Mouse (Mus musculus) T-helper 1 cell (primary cell): ENCODE results near the gene Tnnc2.

Experiments used
- in situ Hi-C: fragments of 300-600 bp; cut with MboI, MseI; formaldehyde crosslinking; loops from one replicate; pipeline ENCODE4 v1.15.1; 2025; ENCODE audit warnings: high pct_unique_total_duplicates

The Tnnc2 gene

GRCm38 (mm10) chr2:164773229-164773988 lies 6.4 kb downstream of the Tnnc2 start:
- in situ Hi-C loops = no loop called here

DNA sequence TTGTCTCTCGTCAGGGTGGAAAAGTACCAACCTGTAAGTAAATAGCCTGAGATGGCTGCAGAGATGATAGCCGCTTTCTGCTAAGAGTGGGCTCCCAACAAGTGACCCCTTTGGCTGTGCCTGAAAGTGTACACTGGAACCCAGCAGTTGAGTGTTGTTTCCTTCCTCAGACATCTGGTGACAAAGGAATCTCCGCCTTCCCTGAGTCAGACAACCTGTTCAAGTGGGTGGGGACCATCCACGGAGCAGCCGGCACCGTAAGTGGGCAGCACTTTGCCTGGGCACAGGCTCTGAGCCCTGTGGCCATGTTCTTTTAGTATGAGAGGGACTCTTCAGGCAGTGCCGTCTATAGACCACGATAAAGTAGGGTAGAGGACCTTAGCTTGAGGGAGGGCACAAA lies 8.6 kb downstream of the Tnnc2 start:
- in situ Hi-C loops = no loop called here

- in situ Hi-C loops = no loop called here
These were observed 9.5 kb downstream of the Tnnc2 start for GRCm38 (mm10) chr2:164770279-164770678.

DNA sequence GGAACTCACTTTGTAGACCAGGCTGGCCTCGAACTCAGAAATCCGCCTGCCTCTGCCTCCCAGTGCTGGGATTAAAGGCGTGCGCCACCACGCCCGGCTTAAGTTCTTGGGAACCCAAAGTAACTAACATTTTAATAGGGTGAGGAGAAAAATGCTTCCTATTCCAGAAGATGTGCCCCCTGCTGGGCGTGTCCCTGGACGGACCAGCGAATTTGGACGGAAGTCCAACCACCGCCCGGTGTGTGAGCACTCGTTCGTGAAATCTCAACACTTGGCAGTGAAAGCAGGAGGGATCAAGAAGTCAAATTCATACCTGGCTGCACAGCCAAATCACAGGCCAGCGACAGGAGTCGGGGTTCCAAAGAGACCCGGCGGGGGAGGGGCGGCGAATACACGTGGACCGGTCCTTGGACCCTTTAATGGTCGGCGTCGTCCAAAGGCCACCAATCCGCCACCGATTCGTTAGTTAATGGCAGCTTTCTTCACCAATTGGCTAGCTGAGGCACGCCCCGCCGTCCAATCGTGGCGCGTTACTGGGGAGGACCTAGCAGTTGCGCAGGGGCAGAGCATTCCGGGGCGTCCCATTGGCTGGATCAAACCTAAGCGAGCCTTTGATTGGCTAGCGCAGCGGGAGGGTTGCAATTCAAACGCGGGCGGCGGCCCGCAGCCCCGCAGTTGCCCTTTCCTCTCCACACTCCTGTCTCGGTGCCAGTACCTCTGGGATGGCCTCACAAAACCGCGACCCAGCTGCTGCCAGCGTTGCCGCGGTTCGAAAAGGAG lies 10.3 kb downstream of the Tnnc2 start, which contains the start of gene Ube2c:
Gene Ube2c, plus strand, starts transcription at position 641 of the 780 bp plus-strand sequence.
- in situ Hi-C loops = no loop called here

GRCm38 (mm10) chr2:164767812-164768540 lies 11.8 kb downstream of the Tnnc2 start:
- in situ Hi-C loops = no loop called here

DNA sequence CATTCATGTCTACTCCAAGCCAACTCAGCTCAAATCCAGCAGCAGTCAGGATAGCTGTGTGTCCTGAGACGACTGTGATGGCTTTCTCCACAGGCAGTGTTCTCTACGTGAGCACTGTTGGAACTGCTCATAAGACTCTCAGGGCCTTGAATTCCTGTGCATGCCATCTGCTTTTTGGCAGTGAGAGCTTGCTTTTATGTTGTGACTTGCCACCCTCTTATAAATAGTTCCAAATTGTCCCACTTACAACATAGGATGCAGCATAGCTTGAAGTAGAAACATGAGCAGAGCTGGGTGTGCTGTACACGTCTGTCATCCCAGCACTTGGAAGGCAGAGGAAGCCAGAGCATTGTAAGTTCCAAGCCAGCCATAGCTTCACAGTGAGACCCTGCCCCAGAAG lies 13.9 kb downstream of the Tnnc2 start:
- in situ Hi-C loops = no loop called here

- in situ Hi-C loops = no loop called here
These were observed 17.2 kb downstream of the Tnnc2 start for GRCm38 (mm10) chr2:164762593-164762992.

GRCm38 (mm10) chr2:164761971-164762370 lies 17.8 kb downstream of the Tnnc2 start:
- in situ Hi-C loops = no loop called here

DNA sequence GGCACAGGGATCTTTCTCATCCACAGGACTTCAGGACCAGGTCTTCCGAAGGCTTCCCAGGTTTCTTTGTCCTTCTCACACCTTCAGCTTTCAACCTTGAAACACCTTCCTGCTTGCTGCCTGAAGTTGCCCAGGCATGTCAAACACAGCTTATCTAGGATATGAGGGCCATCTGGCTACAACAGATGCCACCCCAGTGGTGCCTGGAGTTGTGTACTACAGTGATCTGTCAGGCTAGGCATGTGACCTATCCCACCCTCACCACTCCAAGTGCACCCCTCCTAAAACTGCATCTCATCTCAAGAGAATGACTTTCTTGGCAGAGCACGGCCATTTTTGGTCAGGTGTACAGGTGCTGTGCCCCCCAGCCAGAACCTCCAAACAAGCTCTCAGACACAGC lies 18.3 kb downstream of the Tnnc2 start:
- in situ Hi-C loops = no loop called here

DNA sequence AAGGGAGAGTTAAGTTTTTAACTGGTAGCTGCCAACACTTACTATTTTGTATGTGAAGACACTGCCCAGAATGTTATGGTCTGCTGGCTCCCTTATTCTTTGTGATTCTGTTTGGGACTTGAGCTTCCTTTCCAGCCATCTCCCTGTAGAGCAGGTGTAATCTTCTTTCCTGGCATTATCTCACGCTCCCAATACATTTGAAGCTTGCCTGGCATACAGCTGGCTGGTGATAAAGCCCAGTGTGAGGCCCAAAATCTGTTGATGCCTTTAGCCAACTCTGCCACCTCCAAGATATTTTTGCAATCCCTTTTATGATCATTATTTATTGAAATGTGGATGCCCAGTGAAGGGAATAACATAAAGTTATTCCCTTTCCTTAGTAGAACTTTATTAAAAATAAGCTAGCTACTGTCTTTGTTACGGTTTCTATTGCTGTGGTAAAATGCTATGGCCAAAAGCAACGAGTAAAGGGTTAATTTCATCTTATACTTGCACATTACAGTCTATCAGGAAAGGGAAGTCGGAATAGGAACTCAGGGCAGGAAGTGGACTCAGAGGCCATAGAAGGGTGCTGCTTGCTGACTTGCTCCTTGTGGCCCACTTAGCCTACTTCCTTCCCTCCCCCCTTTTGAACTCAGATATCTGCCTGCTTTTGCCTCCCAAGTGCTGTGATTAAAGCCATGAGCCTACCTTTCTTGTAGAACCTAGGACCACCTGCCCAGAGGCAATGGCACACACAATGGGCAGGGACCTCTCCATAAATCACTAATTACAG lies 19.5 kb downstream of the Tnnc2 start:
- in situ Hi-C loops = no loop called here

DNA sequence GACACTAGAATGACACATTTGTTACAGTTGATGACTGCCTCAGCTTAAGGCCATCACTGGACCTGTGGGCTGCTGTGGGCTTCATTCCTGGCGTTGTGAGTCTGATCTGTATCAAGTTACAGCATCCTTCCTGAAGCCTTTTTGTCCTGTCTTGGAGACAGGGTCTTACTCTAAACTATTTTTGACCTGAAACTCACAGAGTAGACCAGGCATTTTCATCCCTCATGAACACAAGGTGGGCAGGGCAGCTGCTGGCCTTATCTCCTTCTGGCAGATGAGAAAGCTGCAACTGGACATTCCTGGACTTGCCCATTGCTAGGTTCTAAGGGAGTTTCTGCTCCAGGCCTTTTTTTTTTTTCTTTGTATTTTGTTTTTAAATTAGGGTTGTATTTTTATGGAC lies 21.1 kb downstream of the Tnnc2 start:
- in situ Hi-C loops = no loop called here

- in situ Hi-C loops = no loop called here
These were observed 21.9 kb downstream of the Tnnc2 start for GRCm38 (mm10) chr2:164757841-164758240.

GRCm38 (mm10) chr2:164754800-164755199 lies 25.0 kb downstream of the Tnnc2 start:
- in situ Hi-C loops = no loop called here

DNA sequence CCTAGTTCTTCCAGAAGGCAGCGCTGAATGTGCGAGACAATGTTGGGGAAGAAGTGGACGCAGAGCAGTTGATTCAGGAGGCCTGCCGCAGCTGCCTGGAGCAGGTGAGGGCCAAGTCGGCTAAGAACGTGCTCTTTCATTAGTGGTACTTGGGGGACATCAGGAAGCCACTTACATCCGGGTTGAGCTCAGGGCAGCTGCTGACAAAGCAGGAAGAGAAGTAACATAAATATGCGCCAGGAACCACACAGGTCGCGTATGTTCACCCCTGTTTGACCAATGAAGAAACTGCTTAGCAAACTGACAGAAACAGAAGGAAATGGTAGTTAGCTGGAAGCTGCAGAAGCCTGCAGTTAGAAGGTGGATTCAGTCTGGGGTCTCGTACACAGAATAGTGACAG lies 25.7 kb downstream of the Tnnc2 start:
- in situ Hi-C loops = no loop called here

DNA sequence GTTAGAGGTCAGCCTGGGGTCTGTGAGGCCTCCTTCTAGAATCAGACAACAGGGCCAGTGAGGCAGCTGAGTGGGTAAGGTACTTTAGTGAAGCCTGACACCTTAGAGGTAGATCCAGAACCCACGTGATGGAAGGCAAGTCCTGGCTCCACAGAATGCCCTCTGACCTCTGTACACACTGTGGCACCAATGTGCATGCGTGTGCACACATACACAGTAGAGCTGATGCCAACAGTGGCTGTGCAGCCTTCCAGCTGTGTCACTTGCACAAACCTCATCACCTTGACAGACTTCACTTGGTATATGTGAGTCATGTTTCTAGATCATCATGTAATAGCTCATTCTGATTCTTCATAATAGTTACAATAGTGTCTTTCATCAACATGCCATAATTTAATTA lies 27.3 kb downstream of the Tnnc2 start:
- in situ Hi-C loops = no loop called here

- in situ Hi-C loops = no loop called here
These were observed 30.8 kb downstream of the Tnnc2 start for GRCm38 (mm10) chr2:164748991-164749390.

DNA sequence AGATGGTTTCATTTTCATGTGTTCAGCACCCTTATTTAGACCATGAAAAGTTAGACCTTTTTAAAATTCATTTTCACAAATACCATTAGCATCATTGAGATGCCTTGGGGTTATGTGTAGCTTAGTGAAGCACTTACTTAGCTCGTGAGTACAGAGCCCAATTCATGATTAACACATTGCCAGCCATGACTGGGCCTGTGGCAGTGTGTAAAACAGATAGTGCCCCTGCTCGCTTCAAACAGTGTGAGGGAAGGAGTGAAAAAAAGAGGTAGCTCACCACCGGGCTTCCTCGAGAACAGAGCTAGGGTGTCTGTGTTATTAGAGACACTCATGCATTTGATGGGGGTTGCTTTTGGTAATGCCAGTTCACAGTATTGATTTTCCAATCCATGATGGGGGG lies 31.6 kb downstream of the Tnnc2 start:
- in situ Hi-C loops = no loop called here

DNA sequence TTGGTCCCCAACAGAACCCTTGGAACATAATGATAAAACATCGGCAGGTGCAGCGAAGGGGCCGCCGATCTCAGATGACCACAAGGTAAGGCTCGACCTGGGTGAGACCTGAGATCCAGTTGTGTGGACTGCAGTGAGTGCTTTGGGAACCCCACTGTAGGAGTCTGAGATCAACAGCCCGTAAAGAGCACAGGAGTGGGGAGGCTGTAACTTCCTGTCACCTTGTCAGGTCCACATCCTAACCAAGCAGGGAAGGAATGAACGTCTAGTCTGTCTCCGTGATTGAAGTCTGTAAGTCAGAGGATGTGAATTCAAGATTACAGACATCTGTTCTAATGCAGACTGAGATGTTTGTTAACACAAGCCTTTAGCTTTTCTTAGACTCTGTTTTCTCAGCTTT lies 33.1 kb downstream of the Tnnc2 start:
- in situ Hi-C loops = no loop called here

DNA sequence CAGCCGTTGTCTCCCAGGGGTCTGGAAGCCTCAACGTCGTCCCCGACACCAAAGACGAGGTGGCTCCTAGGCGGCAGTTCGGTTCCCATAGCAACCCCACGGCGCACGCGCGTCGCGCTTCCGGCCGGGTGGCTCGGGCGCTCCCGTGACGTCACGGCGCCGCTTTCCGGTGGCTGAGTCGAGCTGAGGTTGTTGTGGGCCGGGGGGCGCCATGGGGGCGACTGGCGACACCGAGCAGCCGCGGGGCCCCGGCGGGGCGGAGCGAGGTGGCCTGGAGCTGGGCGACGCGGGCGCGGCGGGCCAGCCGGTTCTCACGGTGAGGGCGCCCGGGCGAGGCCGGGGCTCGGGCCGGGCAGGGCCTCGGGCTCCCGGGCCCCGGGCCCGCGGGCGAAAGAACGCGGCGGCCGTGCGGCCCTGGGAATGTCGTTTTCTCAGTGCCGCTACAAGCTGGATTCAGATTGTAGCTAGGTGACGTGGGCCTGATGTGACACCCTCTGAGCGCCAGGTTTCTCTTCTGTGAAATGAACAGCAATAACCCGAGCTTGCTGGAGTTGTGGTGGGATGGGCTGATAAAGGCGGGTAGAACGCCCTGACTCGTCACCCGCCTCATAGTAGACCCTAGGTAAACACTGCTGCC lies 33.8 kb downstream of the Tnnc2 start, which contains the start of the genes Wfdc3 and Dnttip1:
Gene Wfdc3, minus strand, starts transcription at position 89 of the 637 bp plus-strand sequence.
Gene Dnttip1, plus strand, starts transcription at position 141 of the 637 bp plus-strand sequence.
- in situ Hi-C loops = no loop called here

GRCm38 (mm10) chr2:164744987-164745386 lies 34.8 kb downstream of the Tnnc2 start:
- in situ Hi-C loops = no loop called here

- in situ Hi-C loops = no loop called here
These were observed 39.9 kb downstream of the Tnnc2 start for GRCm38 (mm10) chr2:164739876-164740275.
